Mouse (Mus musculus) midbrain, embryonic 16.5 days (tissue): Measurements from ENCODE around the gene Nup93. TPM values are rescaled to one million over a fixed set of nuclear protein-coding genes. Genes with fewer than 3 reads are reported as not detected.

Source experiments
- ATAC-seq: fragments of 200-750 bp; cut with Nextera tagmentation; 2 replicates; pipeline ENCODE4 v1.8.0; 2017; ENCODE audit warnings: moderate TSS enrichment
- H3K27ac ChIP-seq: fragments of 300-500 bp; sonication (generic); 2 replicates; pipeline ENCODE4 v1.5.1; 2014; ENCODE audit warnings: mild to moderate bottlenecking, low read length, mixed read lengths
- H3K27me3 ChIP-seq: fragments of 300-500 bp; sonication (generic); 2 replicates; pipeline ENCODE4 v1.6.1; 2014; ENCODE audit warnings: low read depth, low read length, mixed read lengths; ENCODE audit not compliant: control insufficient read depth, insufficient read depth
- H3K36me3 ChIP-seq: fragments of 300-500 bp; sonication (generic); 2 replicates; pipeline ENCODE4 v1.6.1; 2014; ENCODE audit warnings: mild to moderate bottlenecking, low read length, moderate library complexity, mixed read lengths; ENCODE audit not compliant: control insufficient read depth, insufficient read depth
- H3K4me1 ChIP-seq: fragments of 300-500 bp; sonication (generic); 2 replicates; pipeline ENCODE4 v1.6.1; 2014; ENCODE audit warnings: mild to moderate bottlenecking, low read length, mixed read lengths; ENCODE audit not compliant: control insufficient read depth, insufficient read depth
- H3K4me2 ChIP-seq: fragments of 300-500 bp; sonication (generic); 2 replicates; pipeline ENCODE4 v1.6.1; 2014; ENCODE audit warnings: mild to moderate bottlenecking, low read length, mixed read lengths
- H3K4me3 ChIP-seq: fragments of 300-500 bp; sonication (generic); 2 replicates; pipeline ENCODE4 v1.5.1; 2014; ENCODE audit warnings: low read depth, mild to moderate bottlenecking, low read length, moderate library complexity, mixed read lengths
- H3K9ac ChIP-seq: fragments of 300-500 bp; sonication (generic); 2 replicates; pipeline ENCODE4 v1.6.1; 2014; ENCODE audit warnings: low read depth, low read length, mixed read lengths
- H3K9me3 ChIP-seq: fragments of 300-500 bp; sonication (generic); replicated peaks from 2 replicates; pipeline ENCODE4 v1.6.1; 2014; ENCODE audit warnings: mild to moderate bottlenecking, low read length, mixed read lengths; ENCODE audit not compliant: control insufficient read depth, poor library complexity, severe bottlenecking
- WGBS: fragments of 180-500 bp; shearing (Covaris S2); extraction: QIAGEN DNeasy Blood & Tissue Kit; methylation state at CpG from one replicate; pipeline ENCODE4 v1.1.7; 2014; 5-methylcytosine and 5-hydroxymethylcytosine counted together
- polyA plus RNA-seq: library from polyadenylated mRNA; unstranded; fragments of >200 nt; fragmentation: Nextera tagmentation; extraction: Ambion mirVana; gene quantifications from 2 replicates; pipeline ENCODE4 v1.2.1, GENCODE M21; 2015

Nup93 gene
- polyA plus RNA-seq, 1 experiment from 2014 or later: 59.1 TPM

DNA sequence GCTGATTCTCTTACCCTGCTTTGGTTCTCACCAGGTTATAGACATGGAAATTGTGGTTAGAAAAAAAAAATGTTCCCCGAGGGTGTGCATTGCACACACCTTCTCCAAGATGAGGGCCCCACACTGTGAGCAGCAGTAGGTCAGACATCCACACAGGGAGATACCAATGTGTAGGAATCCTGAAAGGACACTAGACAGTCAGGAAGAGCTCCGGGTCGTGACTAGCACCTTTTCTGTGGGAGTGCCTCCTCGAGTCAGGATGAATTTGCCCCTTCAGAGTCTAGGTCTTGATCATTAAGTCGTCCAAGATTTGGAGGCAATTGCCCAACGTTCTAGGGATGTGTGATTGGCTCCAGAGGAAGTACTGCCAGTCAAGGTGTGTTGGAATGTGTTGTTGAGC is 28.6 kb upstream of the Nup93 start:
- ATAC-seq: no peak
- Histone ChIP-seq H3K4me3 (no peak overlapping the region), H3K36me3 (no peaks in the 10 kb centered on the region), H3K9me3 (no peaks in the 10 kb centered on the region), H3K27ac (no peak overlapping the region), H3K4me2 (no peak overlapping the region), H3K27me3 (peaks cover 58% of the 10 kb centered on the region), H3K9ac (no peak overlapping the region), H3K4me1 (peaks cover 9% of the 10 kb centered on the region)
- 75% methylated on average over 6 of the region's 6 CpGs for WGBS

DNA sequence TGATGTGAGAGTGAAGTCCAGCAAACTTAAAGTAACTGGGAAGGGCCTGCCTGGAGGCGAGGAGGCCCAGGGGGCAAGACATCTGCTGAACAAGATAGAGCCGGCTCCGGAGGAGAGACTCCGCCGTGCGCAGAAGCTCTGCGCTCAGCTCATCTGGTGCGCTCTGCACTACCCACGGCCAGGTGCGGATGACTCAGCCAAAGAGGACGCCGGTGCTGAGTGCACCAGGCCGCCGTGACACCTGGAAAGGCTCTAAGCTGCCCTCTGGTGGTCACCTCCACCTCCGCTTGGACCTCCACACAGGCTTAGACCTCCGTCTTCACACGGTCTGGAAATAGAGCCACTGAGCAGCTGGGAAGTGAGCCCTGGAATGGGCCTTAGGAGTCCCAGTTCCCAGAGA is 27.8 kb upstream of the Nup93 start:
- Histone ChIP-seq H3K36me3 (no peaks in the 10 kb centered on the region), H3K4me3 (0 out of 2 replicates have a peak overlapping the region, but pooled peaks have one; percentile 6), H3K9me3 (no peaks in the 10 kb centered on the region), H3K27me3 (peaks cover 58% of the 10 kb centered on the region), H3K4me1 (peaks cover 9% of the 10 kb centered on the region), H3K9ac (no peak overlapping the region), H3K4me2 (peak overlapping the region; percentile 42), H3K27ac (no peak overlapping the region)
- peak; percentile 74 for ATAC-seq
- WGBS: 3% methylated on average over 17 of the region's 17 CpGs

DNA sequence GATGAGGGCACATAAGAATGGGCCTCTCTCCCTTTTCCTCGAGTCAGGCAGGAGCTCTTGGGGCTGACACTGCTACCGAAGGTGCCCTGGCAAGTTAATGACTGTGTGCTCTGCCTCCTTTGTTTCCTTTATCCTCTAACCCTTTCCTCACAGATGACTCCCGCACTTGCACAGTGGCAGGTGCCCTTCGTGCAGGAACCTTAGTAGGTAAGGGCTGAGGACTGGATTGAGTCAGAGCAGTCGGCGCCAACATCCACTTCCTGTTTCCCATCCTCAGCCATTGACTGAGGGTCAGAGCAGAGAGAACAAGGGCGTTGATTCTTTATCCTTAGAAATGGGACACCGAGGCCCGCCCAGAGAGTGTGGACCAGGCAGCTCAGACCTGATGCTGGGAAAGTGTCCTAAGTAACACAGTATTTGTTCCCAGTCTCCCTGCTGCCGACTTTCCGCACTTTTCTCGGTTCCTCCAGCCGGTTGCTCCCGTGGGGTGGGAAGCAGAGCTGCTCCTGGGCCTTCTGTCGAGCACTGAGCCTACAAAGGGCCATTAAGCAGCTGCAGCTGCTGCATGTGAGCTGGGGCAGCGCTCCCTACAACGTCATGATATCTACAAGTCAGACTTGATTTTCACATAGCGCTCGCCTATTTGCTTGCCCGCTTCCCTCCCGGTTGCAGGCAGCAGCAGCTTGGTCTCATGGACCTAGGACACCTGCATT is 26.9 kb upstream of the Nup93 start:
- Histone ChIP-seq H3K36me3 (no peaks in the 10 kb centered on the region), H3K9ac (peak overlapping the region; percentile 20; the same call in 1 of the 2 replicates), H3K27me3 (peaks cover 49% of the 10 kb centered on the region), H3K27ac (no peak overlapping the region), H3K4me2 (no peak overlapping the region), H3K4me1 (peaks cover 9% of the 10 kb centered on the region), H3K9me3 (no peaks in the 10 kb centered on the region), H3K4me3 (no peak overlapping the region)
- WGBS: 31% methylated on average over 21 of the region's 21 CpGs
- ATAC-seq: no peak

DNA sequence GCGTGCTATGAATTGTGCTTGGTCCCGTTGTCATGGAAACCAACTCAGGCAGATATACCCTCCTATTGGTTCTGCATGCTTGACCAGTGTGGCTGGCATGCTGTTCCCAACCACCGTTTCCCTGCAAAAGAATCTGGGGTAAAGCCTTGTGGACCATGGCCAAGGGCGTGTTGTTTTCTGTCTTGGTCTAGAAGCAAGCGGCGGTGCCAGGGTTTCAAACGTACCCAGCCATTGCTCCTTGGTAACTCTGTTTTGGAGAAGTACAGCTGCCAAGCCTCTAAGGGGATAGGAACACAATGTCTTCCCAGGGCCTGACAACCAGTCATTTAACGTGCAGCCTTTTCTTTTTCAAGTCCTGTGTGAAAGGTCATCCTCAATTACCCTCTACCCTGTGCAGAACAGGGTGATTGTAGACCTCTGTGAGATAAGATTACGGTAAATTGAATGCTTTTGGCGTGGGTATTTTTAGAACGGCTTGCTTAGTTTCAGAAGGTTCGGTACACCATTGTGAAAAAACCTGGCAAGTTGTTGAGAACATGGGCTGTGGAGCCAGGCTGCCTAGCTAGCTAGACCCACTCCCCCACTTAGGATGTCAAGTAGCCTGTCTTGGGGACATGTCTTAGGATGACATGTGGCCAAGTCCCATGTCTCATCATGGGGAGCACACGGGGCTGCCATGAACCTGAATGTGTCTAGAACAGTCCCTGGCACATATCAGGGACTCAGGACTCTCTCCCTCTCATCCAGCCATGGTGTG is 24.9 kb upstream of the Nup93 start:
- no peak overlapping the region for H3K27ac ChIP-seq
- ATAC-seq: peak; percentile 43

DNA sequence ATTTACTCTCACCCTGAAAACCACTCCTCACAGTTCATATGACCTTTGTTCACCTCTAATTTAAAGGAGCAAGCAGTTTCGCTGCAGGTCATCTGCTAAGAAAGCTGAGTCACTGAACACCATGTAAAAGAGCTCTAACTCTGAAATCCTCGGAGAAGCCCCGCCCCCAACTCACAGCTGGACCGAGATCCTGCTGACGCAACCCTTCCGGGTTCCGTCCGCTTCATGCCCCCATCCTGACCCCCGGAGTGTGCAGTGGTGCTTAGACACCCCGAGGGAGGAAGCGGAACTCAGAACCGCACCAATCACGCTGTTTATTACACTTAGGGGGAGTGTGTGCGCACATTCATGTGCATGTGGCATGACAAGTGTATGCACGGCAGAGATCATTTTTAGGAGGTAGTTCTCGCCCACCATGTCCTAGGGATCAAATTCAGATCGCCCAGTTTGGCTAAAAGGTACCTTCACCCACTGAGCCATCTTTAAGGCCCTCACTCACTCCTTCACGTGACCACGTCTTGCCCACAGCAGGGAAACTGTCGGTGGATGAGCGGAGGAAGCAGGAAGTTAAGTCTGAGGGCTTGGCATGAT is 23.2 kb upstream of the Nup93 start:
- Histone ChIP-seq H3K27me3 (peaks cover 15% of the 10 kb centered on the region), H3K4me3 (peak overlapping the region; percentile 24), H3K4me2 (peak overlapping the region; percentile 54), H3K27ac (no peak overlapping the region), H3K9me3 (no peaks in the 10 kb centered on the region), H3K9ac (no peak overlapping the region), H3K4me1 (peaks cover 2% of the 10 kb centered on the region; the same call in 1 of the 2 replicates), H3K36me3 (no peaks in the 10 kb centered on the region)
- WGBS: 26% methylated on average over 21 of the region's 21 CpGs
- ATAC-seq: no peak

More for the DNA sequence above, 24.9 kb upstream of the Nup93 start:
- Histone ChIP-seq H3K4me2 (no peak overlapping the region), H3K9ac (no peak overlapping the region), H3K27me3 (peaks cover 29% of the 10 kb centered on the region), H3K9me3 (no peaks in the 10 kb centered on the region), H3K4me3 (no peak overlapping the region), H3K36me3 (no peaks in the 10 kb centered on the region), H3K4me1 (peaks cover 2% of the 10 kb centered on the region; the same call in 1 of the 2 replicates)
- 62% methylated on average over 13 of the region's 13 CpGs for WGBS

DNA sequence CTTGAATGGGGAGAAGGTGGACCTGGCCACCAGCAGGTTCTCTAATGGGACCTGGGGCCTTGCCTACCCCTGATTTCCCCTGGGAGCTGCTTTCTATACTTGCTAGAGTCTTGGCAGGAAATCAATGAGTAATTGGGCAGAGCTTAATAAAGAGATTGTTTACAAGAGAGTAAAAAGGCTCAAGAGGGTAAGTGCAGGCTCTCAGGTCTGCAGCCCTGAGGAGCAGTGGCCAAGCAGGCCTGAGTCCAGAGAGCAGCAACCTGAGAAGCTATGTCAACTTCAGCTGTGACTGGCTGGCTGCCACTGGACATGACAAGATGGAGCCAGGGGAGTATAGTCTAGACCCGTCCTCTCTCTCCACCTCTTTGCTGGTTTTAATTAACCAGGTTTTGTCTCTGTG is 21.4 kb upstream of the Nup93 start:
- H3K36me3 ChIP-seq: no peaks in the 10 kb centered on the region
- H3K4me3 ChIP-seq: no peak overlapping the region
- H3K27ac ChIP-seq: no peak overlapping the region
- H3K9ac ChIP-seq: no peak overlapping the region
- ATAC-seq: no peak
- WGBS: 50% methylated on average over 1 of the region's 1 CpGs
- no peak overlapping the region for H3K4me2 ChIP-seq
- H3K27me3 ChIP-seq: no peaks in the 10 kb centered on the region
- no peaks in the 10 kb centered on the region for H3K9me3 ChIP-seq
- no peaks in the 10 kb centered on the region; the same call in 1 of the 2 replicates for H3K4me1 ChIP-seq

DNA sequence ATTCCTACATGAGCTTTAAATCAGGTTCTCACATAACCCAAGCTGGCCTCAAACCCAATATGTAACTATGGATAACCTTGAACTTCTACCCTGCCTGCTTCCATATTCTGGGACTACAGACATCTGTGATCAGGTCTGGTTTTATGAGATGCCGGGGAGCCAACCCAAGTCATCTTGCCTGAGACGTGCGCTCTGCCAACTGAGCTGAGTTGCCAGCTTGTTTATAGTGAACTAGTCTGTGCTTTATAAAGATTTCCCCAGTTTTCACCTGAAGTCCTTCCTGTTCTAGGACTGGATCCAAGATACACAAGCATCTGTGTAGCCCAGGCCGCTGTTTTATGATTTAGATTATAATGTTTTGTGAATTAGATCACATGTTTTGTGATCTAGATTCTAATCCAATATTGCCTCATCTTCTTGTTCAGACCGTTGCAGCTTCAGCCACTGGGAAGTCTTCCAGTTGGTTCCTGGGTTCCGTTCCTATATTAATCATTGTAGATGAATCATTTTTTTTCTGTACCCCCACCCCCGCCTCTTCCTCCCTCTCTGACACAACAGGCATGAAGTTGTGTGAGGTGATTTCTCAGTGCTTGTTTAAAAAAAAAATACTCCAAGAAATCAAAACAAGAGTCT is 19.7 kb upstream of the Nup93 start:
- Histone ChIP-seq H3K4me3 (no peak overlapping the region), H3K27me3 (no peaks in the 10 kb centered on the region), H3K9ac (no peak overlapping the region), H3K4me2 (no peak overlapping the region), H3K9me3 (no peaks in the 10 kb centered on the region), H3K27ac (no peak overlapping the region), H3K4me1 (no peaks in the 10 kb centered on the region; the same call in 1 of the 2 replicates), H3K36me3 (no peaks in the 10 kb centered on the region)
- 94% methylated on average over 7 of the region's 7 CpGs for WGBS
- no peak for ATAC-seq

DNA sequence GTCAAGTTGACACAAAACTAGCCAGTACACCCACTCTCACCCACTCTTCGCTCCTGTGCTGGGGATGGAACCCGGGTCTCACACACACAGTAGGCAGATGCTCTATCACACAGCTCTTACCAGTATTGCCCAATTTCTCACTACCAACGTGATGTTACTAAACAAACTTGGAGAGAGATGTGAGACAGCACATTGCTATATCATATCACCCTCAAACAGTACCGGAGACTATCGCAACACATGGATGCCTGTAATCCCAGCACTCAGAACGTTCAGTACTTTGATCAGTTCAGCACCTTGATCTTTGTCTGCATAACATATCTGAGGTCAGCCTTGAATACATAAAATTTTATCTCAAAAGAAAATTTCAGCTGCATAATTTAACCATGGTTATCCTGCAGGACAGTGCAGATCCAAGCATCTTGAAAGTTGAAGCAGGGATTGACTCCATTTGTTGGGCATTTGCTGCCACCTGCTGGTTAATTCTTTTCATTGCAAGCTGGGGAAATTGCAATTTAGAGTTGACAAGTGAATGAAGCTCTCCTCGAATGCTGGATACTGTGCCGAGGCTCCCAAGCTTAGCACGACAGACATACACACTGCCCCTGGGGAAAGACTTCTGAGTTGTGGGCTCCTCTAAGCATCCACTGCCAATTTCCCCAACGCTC is 15.0 kb upstream of the Nup93 start:
- no peak overlapping the region for H3K27ac ChIP-seq
- no peaks in the 10 kb centered on the region for H3K27me3 ChIP-seq
- H3K4me3 ChIP-seq: no peak overlapping the region
- no peaks in the 10 kb centered on the region for H3K9me3 ChIP-seq
- no peak overlapping the region for H3K9ac ChIP-seq
- H3K36me3 ChIP-seq: no peaks in the 10 kb centered on the region
- ATAC-seq: peak; percentile 62
- H3K4me1 ChIP-seq: no peaks in the 10 kb centered on the region
- 44% methylated on average over 10 of the region's 10 CpGs for WGBS
- H3K4me2 ChIP-seq: no peak overlapping the region
